Mouse (Mus musculus) MEL (cell line): Measurements from ENCODE around the gene Ubp1. TPM values are rescaled to one million over a fixed set of nuclear protein-coding genes. Genes with fewer than 3 reads are reported as not detected.
A peak's percentile ranks its signal among the peaks of the same experiment; 100 is the strongest.

Experiments
- DNase-seq: peaks from one replicate; pipeline ENCODE4 v3.0.0; 2011; ENCODE audit warnings: low read depth, low spot score
- H3K27ac ChIP-seq: 2 replicates; pipeline ENCODE4 v1.5.1; 2012; ENCODE audit warnings: low read depth, mild to moderate bottlenecking, control low read depth, low read length, moderate library complexity; ENCODE audit not compliant: control insufficient read depth
- H3K27me3 ChIP-seq, 2 experiments: fragments of 150-350 bp in 1 of 2; sonication (generic) in 1 of 2; 2 replicates each; pipeline ENCODE4 v1.6.1; 2012; ENCODE audit warnings: low read length in 2 of 2, mild to moderate bottlenecking in 2 of 2, improper control_type of control experiment in 1 of 2, moderate library complexity in 1 of 2; ENCODE audit not compliant: insufficient read depth in 2 of 2, control insufficient read depth in 1 of 2
- H3K36me3 ChIP-seq, 2 experiments: 2 replicates each; pipeline ENCODE4 v1.6.1; 2012 to 2014; ENCODE audit warnings: low read length in 2 of 2, improper control_type of control experiment in 1 of 2, inconsistent platforms in 1 of 2, mild to moderate bottlenecking in 1 of 2; ENCODE audit not compliant: insufficient read depth in 2 of 2, control insufficient read depth in 1 of 2
- H3K4me1 ChIP-seq, 2 experiments: fragments of 150-350 bp in 1 of 2; sonication (generic) in 1 of 2; 2 replicates each; pipeline ENCODE4 v1.6.1; 2012; ENCODE audit warnings: low read length in 2 of 2, improper control_type of control experiment in 1 of 2, mild to moderate bottlenecking in 1 of 2; ENCODE audit not compliant: insufficient read depth in 2 of 2, control insufficient read depth in 1 of 2
- H3K4me3 ChIP-seq, 2 experiments: fragments of 150-350 bp in 1 of 2; sonication (generic) in 1 of 2; 2 replicates each; pipeline ENCODE4 v1.5.1; 2012; ENCODE audit warnings: low read depth in 2 of 2, low read length in 2 of 2, mild to moderate bottlenecking in 2 of 2, moderate library complexity in 2 of 2, control low read depth in 1 of 2, improper control_type of control experiment in 1 of 2; ENCODE audit not compliant: control insufficient read depth in 1 of 2, insufficient read depth in 1 of 2
- H3K79me2 ChIP-seq: 2 replicates; pipeline ENCODE4 v1.6.1; 2012; ENCODE audit warnings: mild to moderate bottlenecking, low read length, moderate library complexity; ENCODE audit not compliant: control insufficient read depth, poor library complexity, insufficient read depth
- H3K9ac ChIP-seq: 2 replicates; pipeline ENCODE4 v1.6.1; 2012; ENCODE audit warnings: low read depth, mild to moderate bottlenecking, control low read depth, low read length, moderate library complexity; ENCODE audit not compliant: control insufficient read depth, poor library complexity, severe bottlenecking
- H3K9me3 ChIP-seq: fragments of 150-350 bp; sonication (generic); replicated peaks from 2 replicates; pipeline ENCODE4 v1.6.1; 2012; ENCODE audit warnings: mild to moderate bottlenecking, low read length, improper control_type of control experiment, moderate library complexity; ENCODE audit not compliant: insufficient read depth
- CHD1 ChIP-seq: IDR thresholded peaks from 2 replicates; pipeline ENCODE4 v1.6.1; 2012; ENCODE audit warnings: low read depth, mild to moderate bottlenecking, inconsistent platforms, low read length, improper control_type of control experiment
- CHD2 ChIP-seq: IDR thresholded peaks from 2 replicates; pipeline ENCODE4 v1.6.1; 2011; ENCODE audit warnings: low read length, improper control_type of control experiment
- CTCF ChIP-seq, 3 experiments: IDR thresholded peaks in 2 of 3; conservative IDR thresholded peaks in 1 of 3; 2 replicates each; pipeline ENCODE4 v1.5.1; 2011 to 2012; ENCODE audit warnings: low read length in 3 of 3, low read depth in 2 of 3, mild to moderate bottlenecking in 2 of 3, improper control_type of control experiment in 1 of 3, inconsistent platforms in 1 of 3, mixed read lengths in 1 of 3, moderate library complexity in 1 of 3; ENCODE audit not compliant: control insufficient read depth in 1 of 3, insufficient read depth in 1 of 3, poor library complexity in 1 of 3, severe bottlenecking in 1 of 3
- EP300 ChIP-seq, 2 experiments: IDR thresholded peaks; 2 replicates each; pipeline ENCODE4 v1.6.1; 2011; ENCODE audit warnings: improper control_type of control experiment in 2 of 2, low read length in 2 of 2, low read depth in 1 of 2, mild to moderate bottlenecking in 1 of 2
- GABPA ChIP-seq: IDR thresholded peaks from 2 replicates; pipeline ENCODE4 v1.6.1; 2012; ENCODE audit warnings: low read depth, mild to moderate bottlenecking, inconsistent platforms, low read length, improper control_type of control experiment, moderate library complexity
- GATA1 ChIP-seq: IDR thresholded peaks from 2 replicates; pipeline ENCODE4 v1.6.1; 2011; ENCODE audit warnings: low read depth, low read length, improper control_type of control experiment
- HCFC1 ChIP-seq: IDR thresholded peaks from 2 replicates; pipeline ENCODE4 v1.6.1; 2012; ENCODE audit warnings: low read depth, mild to moderate bottlenecking, inconsistent platforms, low read length, improper control_type of control experiment, moderate library complexity
- MAX ChIP-seq: IDR thresholded peaks from 2 replicates; pipeline ENCODE4 v1.6.1; 2011; ENCODE audit warnings: low read length, improper control_type of control experiment
- MXI1 ChIP-seq: IDR thresholded peaks from 2 replicates; pipeline ENCODE4 v1.6.1; 2011; ENCODE audit warnings: mild to moderate bottlenecking, low read depth, low read length, improper control_type of control experiment
- MYC ChIP-seq: IDR thresholded peaks from 2 replicates; pipeline ENCODE4 v1.6.1; 2011; ENCODE audit warnings: low read depth, mild to moderate bottlenecking, low read length, improper control_type of control experiment, moderate library complexity
- NRF1 ChIP-seq: IDR thresholded peaks from 2 replicates; pipeline ENCODE4 v1.6.1; 2014; ENCODE audit warnings: low read depth, mild to moderate bottlenecking, inconsistent platforms, low read length, improper control_type of control experiment, moderate library complexity; ENCODE audit not compliant: poor library complexity, insufficient read depth, severe bottlenecking
- POLR2AphosphoS5 ChIP-seq: IDR thresholded peaks from 2 replicates; pipeline ENCODE4 v1.6.1; 2012; ENCODE audit warnings: low read depth, borderline replicate concordance, mild to moderate bottlenecking, inconsistent platforms, low read length, moderate library complexity, mixed read lengths
- RAD21 ChIP-seq: IDR thresholded peaks from 2 replicates; pipeline ENCODE4 v1.6.1; 2011; ENCODE audit warnings: mild to moderate bottlenecking, low read depth, low read length, improper control_type of control experiment
- SIN3A ChIP-seq: IDR thresholded peaks from 2 replicates; pipeline ENCODE4 v1.6.1; 2012; ENCODE audit warnings: low read length, improper control_type of control experiment, inconsistent platforms
- TAL1 ChIP-seq: IDR thresholded peaks from 2 replicates; pipeline ENCODE4 v1.6.1; 2012; ENCODE audit warnings: mild to moderate bottlenecking, inconsistent platforms, low read length, moderate library complexity, mixed read lengths
- TBP ChIP-seq: IDR thresholded peaks from 2 replicates; pipeline ENCODE4 v1.8.0; 2011; ENCODE audit warnings: low read depth, low read length, improper control_type of control experiment
- TCF12 ChIP-seq: IDR thresholded peaks from 2 replicates; pipeline ENCODE4 v1.6.1; 2014; ENCODE audit warnings: low read depth, mild to moderate bottlenecking, inconsistent platforms, low read length, improper control_type of control experiment, moderate library complexity
- UBTF ChIP-seq: IDR thresholded peaks from 2 replicates; pipeline ENCODE4 v1.6.1; 2012; ENCODE audit warnings: low read depth, mild to moderate bottlenecking, inconsistent platforms, low read length, improper control_type of control experiment, moderate library complexity, borderline replicate concordance; ENCODE audit not compliant: insufficient read depth
- USF1 ChIP-seq: IDR thresholded peaks from 2 replicates; pipeline ENCODE4 v1.6.1; 2014; ENCODE audit warnings: low read depth, mild to moderate bottlenecking, inconsistent platforms, low read length, improper control_type of control experiment, moderate library complexity
- ZMIZ1 ChIP-seq: IDR thresholded peaks from 2 replicates; pipeline ENCODE4 v1.6.1; 2012; ENCODE audit warnings: low read depth, mild to moderate bottlenecking, inconsistent platforms, low read length, improper control_type of control experiment, moderate library complexity
- polyA plus RNA-seq, 2 experiments: library from polyadenylated mRNA; stranded (reverse) in 1 of 2; unstranded in 1 of 2; fragments of >175 nt in 1 of 2; fragments of >200 nt in 1 of 2; gene quantifications; 2 replicates each; pipeline versions ENCODE4 v1.2.1 to v1.2.4; 2012; ENCODE audit warnings: low replicate concordance in 2 of 2, low read depth in 1 of 2; ENCODE audit not compliant: insufficient read length in 2 of 2, insufficient read depth in 1 of 2, missing spikeins in 1 of 2
- total RNA-seq: library from RNA; depleted of rRNA; stranded (reverse); fragments of 300-350 nt; gene quantifications from 2 replicates; pipeline ENCODE4 v1.2.3, GENCODE M21; 2012

Gene Ubp1
- total and polyA plus RNA-seq, 3 experiments, result 46.4 to 95.5 (median 60.8) TPM

GRCm38 (mm10) chr9:113978656-113979055 lies 47.9 kb downstream of the Ubp1 start:
- H3K4me3 ChIP-seq, result no peak overlapping the region
- peaks cover 0 to 8% of the 10 kb centered on the region in 2 experiments; a peak in 2 of 4 replicates for H3K36me3 ChIP-seq
- H3K79me2 ChIP-seq, result no peaks in the 10 kb centered on the region
- no peak overlapping the region for H3K9ac ChIP-seq
- H3K9me3 ChIP-seq, result no peaks in the 10 kb centered on the region
- H3K4me1 ChIP-seq, result peaks cover 4 to 7% of the 10 kb centered on the region in 2 experiments; a peak in 3 of 4 replicates
- no peak overlapping the region for H3K27ac ChIP-seq
- no peak for DNase-seq
- TF ChIP-seq CHD1 (no peak), HCFC1 (no peak)
- H3K27me3 ChIP-seq, result no peaks in the 10 kb centered on the region

- Histone ChIP-seq H3K4me3 (no peak overlapping the region), H3K9me3 (no peaks in the 10 kb centered on the region), H3K79me2 (no peaks in the 10 kb centered on the region), H3K27ac (no peak overlapping the region), H3K27me3 (no peaks in the 10 kb centered on the region), H3K4me1 (peaks cover 4 to 9% of the 10 kb centered on the region in 2 experiments; a peak in 3 of 4 replicates), H3K36me3 (peaks cover 0 to 8% of the 10 kb centered on the region in 2 experiments; a peak in 2 of 4 replicates), H3K9ac (no peak overlapping the region)
- TF ChIP-seq MXI1 (no peak), POLR2AphosphoS5 (no peak), TCF12 (no peak), RAD21 (no peak), ZMIZ1 (no peak), GATA1 (no peak), CHD2 (no peak), USF1 (no peak), NRF1 (no peak)
- no peak for DNase-seq
Measured at GRCm38 (mm10) chr9:113979356-113979755, 48.6 kb downstream of the Ubp1 start.

- Histone ChIP-seq H3K27me3 (no peaks in the 10 kb centered on the region), H3K4me3 (no peak overlapping the region), H3K27ac (no peak overlapping the region), H3K4me1 (peaks cover 4 to 9% of the 10 kb centered on the region in 2 experiments; a peak in 3 of 4 replicates), H3K9ac (no peak overlapping the region), H3K79me2 (no peaks in the 10 kb centered on the region), H3K36me3 (peaks cover 0 to 2% of the 10 kb centered on the region in 2 experiments; a peak in 1 of 4 replicates), H3K9me3 (no peaks in the 10 kb centered on the region)
- TF ChIP-seq HCFC1 (no peak), CTCF (IDR thresholded peaks at IDR 0.05 in 2 of 3, conservative IDR thresholded peaks at IDR 0.05 in 1 of 3; ENCODE audit: control insufficient read depth in 1 of 3, insufficient read depth in 1 of 3, low read depth in 2 of 3, low read length in 3 of 3, poor library complexity in 1 of 3, severe bottlenecking in 1 of 3) (no peak), SIN3A (no peak), MAX (no peak), EP300 (IDR thresholded peaks at IDR 0.05; ENCODE audit: low read depth in 1 of 2, low read length in 2 of 2) (no peak), GATA1 (no peak), TAL1 (no peak), TBP (no peak), UBTF (no peak), MYC (no peak), RAD21 (no peak), GABPA (no peak), NRF1 (no peak), CHD1 (no peak)
- peak; percentile 32 for DNase-seq
Measured at GRCm38 (mm10) chr9:113981099-113981880, 50.6 kb downstream of the Ubp1 start.
